Mouse (Mus musculus): ENCODE data around the gene Xntrpc. TPM values are rescaled to one million over a fixed set of nuclear protein-coding genes. Genes with fewer than 3 reads are reported as not detected.
"Not testable (repeated sequence)": the region's sequence is repeated elsewhere in the genome, so short reads cannot be mapped to it uniquely, and the experiment has no call there.

Gene Xntrpc
- total and polyA plus RNA-seq, 2 experiments from 2014 or later: 0.31 TPM; not detected in 1

DNA sequence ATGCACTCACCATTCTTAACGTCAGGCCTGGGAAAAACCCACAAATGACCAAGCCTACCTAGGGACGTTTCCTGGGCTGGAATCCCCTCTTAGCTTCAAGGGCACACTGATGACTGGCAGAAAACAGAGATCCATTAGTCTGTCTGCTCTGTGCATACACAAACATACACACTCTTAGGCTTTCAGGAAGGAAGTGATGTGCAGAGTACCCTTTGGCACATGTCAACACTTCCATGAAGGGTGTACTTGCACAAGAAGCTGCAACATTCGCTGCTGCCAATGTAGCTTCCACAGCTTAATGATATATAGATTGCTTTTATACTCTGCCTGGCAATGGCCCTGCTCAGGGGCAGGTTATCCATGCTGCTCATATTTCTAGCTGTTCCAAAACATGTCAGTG, 46.2 kb upstream of the Xntrpc start:
- TF ChIP-seq EP300 (IDR thresholded peaks at IDR 0.05; ENCODE audit: low read depth): no peak
- no peak for TF ChIP-seq CTCF (IDR thresholded peaks at IDR 0.05; ENCODE audit: low read depth)
- H3K4me3 ChIP-seq (ENCODE audit: low read depth, low read length): no peak overlapping the region
- 50% methylated on average over 3 of the region's 3 CpGs for WGBS
- peaks cover 15% of the 10 kb centered on the region; the same call in 1 of the 2 replicates for H3K4me1 ChIP-seq (ENCODE audit: control insufficient read depth, insufficient read depth)
- no peaks in the 10 kb centered on the region for H3K27me3 ChIP-seq (ENCODE audit: control insufficient read depth, insufficient read depth, low read length)
- ATAC-seq (ENCODE audit: insufficient read depth, low read depth) (no peak), DNase-seq (ENCODE audit: low spot score) (no peak)
- no peak overlapping the region for H3K27ac ChIP-seq (ENCODE audit: low read depth)
- no peaks in the 10 kb centered on the region for H3K9me3 ChIP-seq (replicated peaks; ENCODE audit: control insufficient read depth, low read length)
- H3K9ac ChIP-seq (replicated peaks; ENCODE audit: low read depth, low read length): no peak overlapping the region
- peaks cover 48% of the 10 kb centered on the region for H3K36me3 ChIP-seq (replicated peaks; ENCODE audit: control insufficient read depth, insufficient read depth, low read length)
- H3K4me2 ChIP-seq (ENCODE audit: low read depth, low read length): no peak overlapping the region

DNA sequence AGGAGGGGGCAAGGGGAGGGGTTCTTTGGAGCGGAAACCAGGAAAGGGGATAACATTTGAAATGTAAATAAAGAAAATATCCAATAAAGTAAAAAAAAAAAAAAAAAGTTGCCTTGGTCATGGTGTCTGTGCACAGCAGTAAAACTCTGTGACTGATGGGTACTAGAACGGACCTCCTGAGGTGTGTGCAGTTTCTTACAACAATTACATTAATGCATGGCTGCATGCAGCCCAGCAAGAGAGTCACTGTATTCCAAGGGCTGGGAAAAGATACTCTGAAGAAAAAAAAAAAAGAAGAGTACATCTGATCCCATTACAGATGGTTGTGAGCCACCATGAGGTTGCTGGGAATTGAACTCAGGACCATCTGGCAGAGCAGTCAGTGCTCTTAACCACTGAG, 44.6 kb upstream of the Xntrpc start:
- peaks cover 15% of the 10 kb centered on the region; the same call in 1 of the 2 replicates for H3K4me1 ChIP-seq (ENCODE audit: control insufficient read depth, insufficient read depth)
- not testable (repeated sequence) for DNase-seq (ENCODE audit: low spot score); ATAC-seq (ENCODE audit: insufficient read depth, low read depth); H3K4me3 ChIP-seq (ENCODE audit: low read depth, low read length); H3K9me3 ChIP-seq (replicated peaks; ENCODE audit: control insufficient read depth, low read length); H3K27me3 ChIP-seq (ENCODE audit: control insufficient read depth, insufficient read depth, low read length); H3K27ac ChIP-seq (ENCODE audit: low read depth); H3K9ac ChIP-seq (replicated peaks; ENCODE audit: low read depth, low read length); H3K4me2 ChIP-seq (ENCODE audit: low read depth, low read length)
- 96% methylated on average over 2 of the region's 2 CpGs for WGBS
- H3K36me3 ChIP-seq (replicated peaks; ENCODE audit: control insufficient read depth, insufficient read depth, low read length): peaks cover 36% of the 10 kb centered on the region

DNA sequence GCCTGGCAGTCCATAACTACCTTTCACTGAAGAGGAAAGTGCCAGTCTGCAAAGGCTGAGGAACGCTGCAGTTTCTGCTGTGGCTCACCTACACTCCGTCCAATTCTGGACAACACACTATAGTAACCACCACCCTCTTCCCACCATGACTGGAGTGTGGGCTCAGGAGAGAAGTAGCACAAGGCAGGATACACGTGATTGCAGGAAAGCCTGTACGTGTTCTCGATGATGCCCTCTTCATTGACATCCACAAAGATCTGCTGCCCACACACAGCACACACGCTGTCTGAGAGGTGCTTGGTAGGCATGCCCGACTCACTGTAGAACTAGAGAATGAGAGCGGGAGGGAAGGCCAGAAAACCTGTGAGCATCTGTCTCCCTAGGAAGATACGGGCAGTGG, 41.7 kb upstream of the Xntrpc start:
- no peak overlapping the region for H3K4me3 ChIP-seq (ENCODE audit: low read depth, low read length)
- 93% methylated on average over 9 of the region's 9 CpGs for whole genome bisulfite sequencing
- H3K4me2 ChIP-seq (ENCODE audit: low read depth, low read length): no peak overlapping the region
- peaks cover 40% of the 10 kb centered on the region for H3K36me3 ChIP-seq (replicated peaks; ENCODE audit: control insufficient read depth, insufficient read depth, low read length)
- no peak overlapping the region for H3K27ac ChIP-seq (ENCODE audit: low read depth)
- no peak for DNase-seq (ENCODE audit: low spot score)
- no peak for TF ChIP-seq CTCF (IDR thresholded peaks at IDR 0.05; ENCODE audit: low read depth)
- no peak for TF ChIP-seq EP300 (IDR thresholded peaks at IDR 0.05; ENCODE audit: low read depth)
- no peaks in the 10 kb centered on the region for H3K27me3 ChIP-seq (ENCODE audit: control insufficient read depth, insufficient read depth, low read length)
- no peak for ATAC-seq (ENCODE audit: insufficient read depth, low read depth)
- no peaks in the 10 kb centered on the region for H3K4me1 ChIP-seq (ENCODE audit: control insufficient read depth, insufficient read depth)
- H3K9ac ChIP-seq (replicated peaks; ENCODE audit: low read depth, low read length): no peak overlapping the region
- no peaks in the 10 kb centered on the region for H3K9me3 ChIP-seq (replicated peaks; ENCODE audit: control insufficient read depth, low read length)

DNA sequence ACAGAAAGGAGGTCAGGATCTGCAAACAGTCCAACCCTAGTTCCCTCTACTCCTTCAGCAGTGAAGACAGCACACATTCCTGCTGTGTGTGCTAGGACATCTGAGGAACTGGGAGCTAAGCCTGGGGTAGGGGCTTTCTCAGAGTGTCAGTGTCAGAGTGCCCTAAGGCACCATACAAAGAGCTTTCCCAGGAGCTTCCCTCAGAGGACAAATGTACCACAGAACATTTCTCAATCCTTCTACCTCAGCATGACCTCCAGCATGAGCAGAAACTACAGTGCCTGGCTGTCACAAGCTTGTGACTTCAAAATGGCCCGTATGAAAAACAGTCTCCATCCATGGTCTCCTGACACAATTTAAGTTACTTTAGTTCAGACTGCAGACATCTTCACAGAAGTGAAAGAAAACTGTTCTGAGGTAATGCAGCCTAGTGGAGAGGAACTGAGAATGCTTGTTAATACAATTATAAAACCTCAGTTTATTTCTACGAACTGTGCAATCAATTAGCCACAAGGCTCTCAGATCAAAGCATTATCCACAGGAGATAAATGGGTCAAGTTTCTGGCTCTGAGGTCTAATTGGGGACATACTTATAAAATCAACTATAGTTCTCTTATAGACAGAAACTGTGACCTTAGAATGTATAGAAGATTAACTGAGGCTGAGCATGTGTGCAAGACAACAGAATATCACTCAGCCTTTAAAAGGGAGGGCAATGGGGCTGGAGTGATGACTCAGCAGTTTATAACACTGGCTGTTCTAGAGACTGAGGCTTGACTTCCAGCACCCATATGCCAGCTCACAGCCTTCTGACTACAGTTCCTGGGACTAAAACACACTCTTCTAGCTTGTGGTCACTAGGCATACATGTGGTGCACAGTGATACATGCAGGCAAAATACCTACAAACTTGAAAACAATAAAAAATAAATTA, 40.1 kb upstream of the Xntrpc start:
- ATAC-seq (ENCODE audit: insufficient read depth, low read depth): no peak
- no peak for DNase-seq (ENCODE audit: low spot score)
- H3K9ac ChIP-seq (replicated peaks; ENCODE audit: low read depth, low read length): no peak overlapping the region
- H3K4me3 ChIP-seq (ENCODE audit: low read depth, low read length): no peak overlapping the region
- no peak for TF ChIP-seq CTCF (IDR thresholded peaks at IDR 0.05; ENCODE audit: low read depth)
- TF ChIP-seq EP300 (IDR thresholded peaks at IDR 0.05; ENCODE audit: low read depth): no peak
- H3K4me2 ChIP-seq (ENCODE audit: low read depth, low read length): no peak overlapping the region
- H3K27ac ChIP-seq (ENCODE audit: low read depth): no peak overlapping the region
- H3K27me3 ChIP-seq (ENCODE audit: control insufficient read depth, insufficient read depth, low read length): no peaks in the 10 kb centered on the region
- H3K36me3 ChIP-seq (replicated peaks; ENCODE audit: control insufficient read depth, insufficient read depth, low read length): peaks cover 51% of the 10 kb centered on the region
- no peaks in the 10 kb centered on the region for H3K4me1 ChIP-seq (ENCODE audit: control insufficient read depth, insufficient read depth)
- H3K9me3 ChIP-seq (replicated peaks; ENCODE audit: control insufficient read depth, low read length): no peaks in the 10 kb centered on the region
- WGBS: 78% methylated on average over 2 of the region's 2 CpGs

DNA sequence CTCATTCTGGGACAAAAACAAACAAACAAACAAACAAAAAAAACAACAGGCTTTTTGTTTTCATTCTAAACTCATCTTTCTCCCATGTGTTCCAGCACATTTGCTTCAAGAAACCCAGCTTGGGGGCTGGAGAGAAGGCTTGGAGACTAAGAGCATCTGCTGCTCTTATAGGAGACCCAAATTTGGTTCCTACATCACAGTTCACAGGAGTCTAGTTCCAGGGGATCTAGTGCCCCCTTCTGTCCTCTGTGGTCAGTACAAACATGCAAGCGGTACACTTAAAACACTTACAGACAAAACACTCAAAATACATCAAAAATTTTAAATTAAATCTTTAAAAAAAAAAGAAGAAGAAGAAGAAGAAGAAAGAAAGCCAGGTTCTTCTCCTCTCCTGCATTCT, 30.6 kb upstream of the Xntrpc start:
- Histone ChIP-seq H3K36me3 (replicated peaks; ENCODE audit: control insufficient read depth, insufficient read depth, low read length) (peaks cover 84% of the 10 kb centered on the region), H3K9ac (replicated peaks; ENCODE audit: low read depth, low read length) (no peak overlapping the region), H3K27me3 (ENCODE audit: control insufficient read depth, insufficient read depth, low read length) (no peaks in the 10 kb centered on the region), H3K9me3 (replicated peaks; ENCODE audit: control insufficient read depth, low read length) (no peaks in the 10 kb centered on the region), H3K4me2 (ENCODE audit: low read depth, low read length) (no peak overlapping the region), H3K4me1 (ENCODE audit: control insufficient read depth, insufficient read depth) (no peaks in the 10 kb centered on the region), H3K4me3 (ENCODE audit: low read depth, low read length) (no peak overlapping the region), H3K27ac (ENCODE audit: low read depth) (no peak overlapping the region)
- DNase-seq (ENCODE audit: low spot score) (no peak), ATAC-seq (ENCODE audit: insufficient read depth, low read depth) (no peak)
- peak; percentile 30 for TF ChIP-seq CTCF (IDR thresholded peaks at IDR 0.05; ENCODE audit: low read depth)
- TF ChIP-seq EP300 (IDR thresholded peaks at IDR 0.05; ENCODE audit: low read depth): no peak
- WGBS: 94% methylated on average over 1 of the region's 1 CpGs

DNA sequence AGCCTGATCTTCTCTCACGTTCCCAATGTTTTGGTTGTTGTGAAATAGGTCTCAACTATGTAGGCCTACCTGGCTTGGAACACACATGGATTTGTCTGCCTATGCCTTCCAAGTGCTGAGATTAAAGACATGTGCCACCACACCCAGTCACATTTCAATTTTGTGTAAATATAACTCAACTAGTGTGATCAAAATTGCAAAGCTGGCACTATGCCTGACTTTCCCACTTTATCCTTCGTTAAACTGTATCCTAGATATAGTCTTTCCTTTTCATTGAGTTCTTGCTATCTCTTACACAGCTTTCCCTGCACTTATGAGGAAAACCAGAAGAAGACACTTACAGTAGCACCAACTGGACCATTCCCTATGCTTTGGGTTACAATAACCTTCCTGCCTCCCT, 30.0 kb upstream of the Xntrpc start:
- Histone ChIP-seq H3K4me1 (ENCODE audit: control insufficient read depth, insufficient read depth) (no peaks in the 10 kb centered on the region), H3K9ac (replicated peaks; ENCODE audit: low read depth, low read length) (no peak overlapping the region), H3K9me3 (replicated peaks; ENCODE audit: control insufficient read depth, low read length) (no peaks in the 10 kb centered on the region), H3K27ac (ENCODE audit: low read depth) (no peak overlapping the region), H3K4me2 (ENCODE audit: low read depth, low read length) (no peak overlapping the region), H3K27me3 (ENCODE audit: control insufficient read depth, insufficient read depth, low read length) (no peaks in the 10 kb centered on the region), H3K4me3 (ENCODE audit: low read depth, low read length) (no peak overlapping the region), H3K36me3 (replicated peaks; ENCODE audit: control insufficient read depth, insufficient read depth, low read length) (peaks cover 85% of the 10 kb centered on the region)
- 62% methylated on average over 2 of the region's 2 CpGs for WGBS
- no peak for TF ChIP-seq EP300 (IDR thresholded peaks at IDR 0.05; ENCODE audit: low read depth)
- TF ChIP-seq CTCF (IDR thresholded peaks at IDR 0.05; ENCODE audit: low read depth): no peak
- DNase-seq (ENCODE audit: low spot score) (no peak), ATAC-seq (ENCODE audit: insufficient read depth, low read depth) (no peak)
